Mouse (Mus musculus) gastrocnemius, postnatal 36 days (tissue): ENCODE measurements around the gene Was. TPM values are rescaled to one million over a fixed set of nuclear protein-coding genes. Genes with fewer than 3 reads are reported as not detected.
"Not testable (repeated sequence)": the region's sequence is repeated elsewhere in the genome, so short reads cannot be mapped to it uniquely, and the experiment has no call there.

Experiments used
- DNase-seq, 2 experiments: peaks; one replicate each; pipeline ENCODE4 v3.0.0; 2022
- intact Hi-C: fragments of 180-260 bp; cut with DNase I; formaldehyde crosslinking; loops from one replicate; pipeline ENCODE4 v1.15.1; 2025
- total RNA-seq, 2 experiments: library from RNA; stranded (reverse); gene quantifications; 2 replicates each; pipeline ENCODE4 v1.2.3; 2021

Was gene
- total RNA-seq, 2 experiments from 2014 or later: 0.39 to 0.64 TPM

DNA sequence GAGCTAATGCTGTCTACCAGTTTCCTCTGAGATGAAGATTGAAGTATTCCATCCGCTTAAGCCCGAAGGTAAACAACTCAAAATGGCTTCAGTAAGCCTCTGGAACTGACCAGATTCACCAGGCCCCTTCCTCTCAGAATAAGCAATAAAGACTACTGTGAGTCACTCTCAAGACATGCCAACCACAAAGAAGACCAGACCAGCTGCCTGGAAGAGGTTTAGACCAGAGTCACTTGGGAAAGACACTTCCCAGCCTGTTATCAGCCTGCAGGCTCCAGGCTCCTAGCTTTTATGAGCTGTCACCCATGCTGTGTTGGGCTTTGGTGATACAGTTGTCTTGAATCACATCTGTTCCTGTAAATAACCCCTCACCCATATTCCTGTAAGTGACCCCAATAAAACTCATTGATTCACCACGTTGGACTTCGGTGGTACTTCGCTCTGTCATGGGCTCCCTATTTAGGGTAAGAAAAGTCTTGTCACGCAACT, 5.5 kb downstream of the Was start:
- DNase-seq: no peak
- intact Hi-C loops: no loop called here

- no peak for DNase-seq
- intact Hi-C loops: no loop called here
These were observed 15.2 kb downstream of the Was start for GRCm38 (mm10) chrX:8075104-8075503.

DNA sequence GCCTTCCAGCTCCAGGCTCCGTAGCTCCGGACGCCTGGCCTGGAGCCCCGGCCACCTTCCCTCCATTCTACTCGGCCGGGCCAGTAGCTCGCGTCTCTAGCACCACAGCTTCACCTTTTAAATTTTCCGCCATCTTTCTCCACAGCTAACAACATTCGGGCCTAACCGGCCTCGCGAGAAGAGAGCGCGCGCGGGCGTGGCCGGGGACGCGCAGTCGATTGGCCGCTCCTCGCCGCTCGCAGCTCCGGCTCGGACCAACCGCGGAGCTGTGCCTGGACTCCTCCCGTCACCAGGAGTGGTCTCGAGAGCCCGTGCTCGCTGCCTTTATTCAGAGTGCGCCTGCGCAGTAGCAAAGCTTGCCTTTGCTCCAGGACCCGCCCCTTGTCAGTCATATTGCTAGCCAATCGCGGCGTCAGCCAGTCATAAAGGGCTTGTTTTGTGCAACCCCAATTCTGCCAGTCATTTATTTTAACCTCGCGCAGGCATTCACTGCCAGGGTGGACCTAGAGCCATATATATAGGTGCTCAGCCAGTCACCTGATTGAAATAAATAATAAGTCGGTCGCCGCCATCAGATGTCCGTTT, 15.8 kb downstream of the Was start, which contains the start of gene Suv39h1:
Suv39h1 (minus strand) TSS at position 331 of the 585 bp plus-strand sequence.
- peak; percentile 80 to 87 for DNase-seq
- intact Hi-C loops: no loop called here

- intact Hi-C loops: no loop called here
- no peak for DNase-seq
These were observed 16.3 kb downstream of the Was start for GRCm38 (mm10) chrX:8073881-8074429.

DNA sequence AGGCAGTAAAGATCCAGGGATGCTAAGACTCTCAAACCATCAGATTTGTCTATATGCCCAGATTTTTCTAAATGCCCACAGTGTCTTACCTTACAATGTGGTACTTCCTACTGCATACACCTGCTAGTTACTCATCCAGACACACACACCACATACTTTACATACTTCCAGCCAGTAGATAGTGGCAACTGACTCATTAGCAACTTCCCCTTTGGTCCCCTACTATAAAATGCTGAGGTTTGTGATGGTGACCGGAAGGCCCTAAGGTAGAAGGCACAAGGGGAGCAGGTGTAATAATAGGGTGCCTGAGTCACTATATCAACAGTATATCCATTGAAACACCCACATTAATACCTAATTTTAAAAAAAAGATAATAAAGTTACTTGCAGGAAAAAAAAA, 21.1 kb downstream of the Was start:
- intact Hi-C loops: no loop called here
- no peak for DNase-seq

DNA sequence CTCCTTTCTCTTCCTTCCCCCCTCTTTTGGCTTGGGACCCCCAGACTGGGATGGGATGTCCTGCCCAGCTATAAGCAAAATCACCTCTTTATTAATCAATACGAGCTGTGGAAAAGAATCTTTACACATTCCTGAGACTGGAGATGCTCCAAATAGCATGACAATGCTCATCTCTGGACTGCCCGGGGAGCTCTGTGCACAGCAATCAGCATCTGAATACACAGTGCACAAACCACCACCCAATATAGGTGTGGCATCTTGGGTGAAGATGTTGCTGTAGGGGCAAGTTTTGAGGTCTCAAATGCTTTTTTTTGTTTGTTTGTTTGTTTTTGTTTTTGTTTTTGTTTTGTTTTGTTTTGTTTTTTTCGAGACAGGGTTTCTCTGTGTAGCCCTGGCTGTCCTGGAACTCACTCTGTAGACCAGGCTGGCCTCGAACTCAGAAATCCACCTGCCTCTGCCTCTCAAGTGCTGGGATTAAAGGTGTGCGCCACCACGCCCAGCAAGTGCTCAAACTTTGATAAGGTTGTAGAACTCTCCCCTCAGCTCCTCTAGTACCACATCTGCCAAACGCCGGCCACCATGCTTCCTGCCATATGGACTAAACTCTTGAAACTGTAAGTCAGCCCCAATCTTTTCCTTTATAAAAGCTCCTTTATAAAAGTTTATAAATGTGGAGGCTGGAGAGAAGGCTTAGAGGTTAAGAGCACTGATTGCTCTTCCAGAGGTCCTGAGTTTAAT, 39.1 kb downstream of the Was start:
- intact Hi-C loops, DNase-seq: not testable (repeated sequence)

DNA sequence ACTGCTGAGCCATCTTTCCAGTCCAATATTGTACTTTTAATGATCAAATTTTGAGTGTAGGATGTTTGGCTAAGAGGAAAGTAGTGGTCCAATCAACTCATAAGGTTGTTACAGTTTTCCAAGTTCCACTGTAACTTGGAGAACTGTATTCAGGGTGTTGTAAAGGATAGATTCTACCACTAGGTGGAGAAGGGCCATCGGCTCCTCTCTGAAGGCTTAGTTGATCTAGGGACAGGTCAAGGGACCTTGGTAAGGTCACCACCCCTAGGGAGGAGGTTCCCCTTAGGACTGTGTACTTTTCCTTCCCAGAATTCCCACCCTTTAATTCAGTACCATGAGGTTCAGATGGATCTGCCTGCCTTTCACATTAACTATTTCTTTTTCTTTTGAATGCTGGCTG, 57.3 kb downstream of the Was start:
- intact Hi-C loops: no loop called here

More for the DNA sequence above, 57.3 kb downstream of the Was start:
- DNase-seq: no peak

Other genes starting within 250 kb of the Was start
- gene Otud5, start 249.1 kb downstream of the Was start, total RNA-seq: 10 to 100 TPM; 14.6 to 16.6 TPM
- 1 to 10 TPM in 1 of 2 experiments, under 1 TPM in 1; 0.99 to 1.8 TPM for gene Pim2, start 212.2 kb downstream of the Was start, total RNA-seq
- 1 to 10 TPM; 8.4 to 8.8 TPM for gene Slc35a2, start 206.5 kb downstream of the Was start, total RNA-seq
- 10 to 100 TPM; 21.2 to 22.0 TPM for gene Pqbp1, start 191.2 kb downstream of the Was start, total RNA-seq
- 10 to 100 TPM; 35.3 to 39.1 TPM for gene Timm17b, start 191.1 kb downstream of the Was start, total RNA-seq
- gene Gm10491, start 182.7 kb downstream of the Was start, total RNA-seq: not detected
- not detected for gene Gm10490, start 181.0 kb downstream of the Was start, total RNA-seq
- gene Pcsk1n, start 170.7 kb downstream of the Was start, total RNA-seq: not detected
- not detected for gene Eras, start 161.9 kb downstream of the Was start, total RNA-seq
- 1 to 10 TPM; 4.3 to 4.9 TPM for gene Hdac6, start 142.6 kb downstream of the Was start, total RNA-seq
- not detected for gene Gata1, start 112.4 kb downstream of the Was start, total RNA-seq
- not detected for gene Glod5, start 72.0 kb downstream of the Was start, total RNA-seq
- 1 to 10 TPM; 3.9 to 5.7 TPM for gene Suv39h1, start 15.7 kb downstream of the Was start, total RNA-seq
- 10 to 100 TPM; 12.3 TPM for gene Wdr13, start 42.4 kb upstream of the Was start, total RNA-seq
- 10 to 100 TPM; 56.4 to 78.2 TPM for gene Rbm3, start 55.4 kb upstream of the Was start, total RNA-seq
- 1 to 10 TPM; 3.0 to 3.6 TPM for gene Tbc1d25, start 85.7 kb upstream of the Was start, total RNA-seq
- gene Ebp, start 103.0 kb upstream of the Was start, total RNA-seq: 1 to 10 TPM; 8.4 to 9.0 TPM
- 1 to 10 TPM; 4.9 to 5.3 TPM for gene Porcn, start 116.0 kb upstream of the Was start, total RNA-seq
- gene Ftsj1, start 161.9 kb upstream of the Was start, total RNA-seq: 10 to 100 TPM; 14.1 to 14.4 TPM
- gene Slc38a5, start 180.6 kb upstream of the Was start, total RNA-seq: not detected
- gene Ssxb10, start 236.9 kb upstream of the Was start, total RNA-seq: not detected